Mouse (Mus musculus) adrenal gland, adult 18-20 months (tissue): ENCODE measurements around the gene Slc4a2. TPM values are rescaled to one million over a fixed set of nuclear protein-coding genes. Genes with fewer than 3 reads are reported as not detected.

ENCODE experiments used
- DNase-seq, 2 experiments: peaks; one replicate each; pipeline ENCODE4 v3.0.0; 2021 to 2022; ENCODE audit warnings: low spot score in 2 of 2
- total RNA-seq, 2 experiments: library from RNA; stranded (reverse); gene quantifications; 1 replicate in 1 of 2; 2 replicates in 1 of 2; pipeline ENCODE4 v1.2.3; 2021

The Slc4a2 gene
- total RNA-seq, 2 experiments from 2014 or later: 49.3 to 62.3 TPM

GRCm38 (mm10) chr5:24425421-24426036 lies 1.9 kb downstream of the Slc4a2 start:
- peak in 1 of 2 experiments; percentile 47 for DNase-seq

GRCm38 (mm10) chr5:24426037-24426432 lies 2.4 kb downstream of the Slc4a2 start:
- no peak for DNase-seq

- no peak for DNase-seq
These were observed 3.1 kb downstream of the Slc4a2 start for GRCm38 (mm10) chr5:24426556-24427284.

- DNase-seq: no peak
These were observed 3.6 kb downstream of the Slc4a2 start for GRCm38 (mm10) chr5:24427285-24427633.

GRCm38 (mm10) chr5:24427981-24428402 lies 4.4 kb downstream of the Slc4a2 start:
- no peak for DNase-seq

- no peak for DNase-seq
These were observed 5.0 kb downstream of the Slc4a2 start for GRCm38 (mm10) chr5:24428596-24428995.

GRCm38 (mm10) chr5:24433993-24434392 lies 10.4 kb downstream of the Slc4a2 start:
- DNase-seq: no peak

- no peak for DNase-seq
These were observed 17.6 kb downstream of the Slc4a2 start for GRCm38 (mm10) chr5:24441187-24441586.

- DNase-seq: no peak
These were observed 18.4 kb downstream of the Slc4a2 start for GRCm38 (mm10) chr5:24442029-24442428.

- DNase-seq: no peak
These were observed 19.6 kb downstream of the Slc4a2 start for GRCm38 (mm10) chr5:24443204-24443603.

GRCm38 (mm10) chr5:24443927-24444326 lies 20.3 kb downstream of the Slc4a2 start:
- DNase-seq: no peak

GRCm38 (mm10) chr5:24444746-24445427 lies 21.2 kb downstream of the Slc4a2 start, which contains the start of gene Fastk:
Fastk (minus strand) TSS chr5:24445287.
- peak; percentile 89 to 94 for DNase-seq

- DNase-seq: no peak
These were observed 21.9 kb downstream of the Slc4a2 start for GRCm38 (mm10) chr5:24445428-24446080.

- no peak for DNase-seq
These were observed 23.0 kb downstream of the Slc4a2 start for GRCm38 (mm10) chr5:24446630-24447029.

GRCm38 (mm10) chr5:24447624-24448298 lies 24.1 kb downstream of the Slc4a2 start, which contains the start of gene Tmub1:
Tmub1 (minus strand) TSS chr5:24447854.
- peak; percentile 78 for DNase-seq

GRCm38 (mm10) chr5:24451264-24452029 lies 27.8 kb downstream of the Slc4a2 start:
- peak; percentile 85 to 89 for DNase-seq

GRCm38 (mm10) chr5:24452030-24452690 lies 28.5 kb downstream of the Slc4a2 start, which contains the start of gene Agap3:
Agap3 (plus strand) TSS chr5:24452177.
- peak; percentile 43 to 48 for DNase-seq

- DNase-seq: peak; percentile 36 to 53
These were observed 29.1 kb downstream of the Slc4a2 start for GRCm38 (mm10) chr5:24452691-24453233.
